Mouse (Mus musculus) 416B (cell line): ENCODE results near the gene Ces1b.

Experiments used
- DNase-seq: peaks from one replicate; pipeline ENCODE4 v3.0.0; 2011; ENCODE audit warnings: low read depth

The Ces1b gene

GRCm38 (mm10) chr8:93010286-93010685 is 69.5 kb downstream of the Ces1b start:
- DNase-seq, result peak; percentile 63
